Mouse (Mus musculus) thymus, adult 18-20 months (tissue): ENCODE measurements around the gene E030030I06Rik.
A peak's percentile ranks its signal among the peaks of the same experiment; 100 is the strongest.
"Not testable (repeated sequence)": the region's sequence is repeated elsewhere in the genome, so short reads cannot be mapped to it uniquely, and the experiment has no call there.

Source experiments
- DNase-seq, 2 experiments: peaks; one replicate each; pipeline ENCODE4 v3.0.0; 2022; ENCODE audit warnings: mixed read lengths in 2 of 2

Gene E030030I06Rik

DNA sequence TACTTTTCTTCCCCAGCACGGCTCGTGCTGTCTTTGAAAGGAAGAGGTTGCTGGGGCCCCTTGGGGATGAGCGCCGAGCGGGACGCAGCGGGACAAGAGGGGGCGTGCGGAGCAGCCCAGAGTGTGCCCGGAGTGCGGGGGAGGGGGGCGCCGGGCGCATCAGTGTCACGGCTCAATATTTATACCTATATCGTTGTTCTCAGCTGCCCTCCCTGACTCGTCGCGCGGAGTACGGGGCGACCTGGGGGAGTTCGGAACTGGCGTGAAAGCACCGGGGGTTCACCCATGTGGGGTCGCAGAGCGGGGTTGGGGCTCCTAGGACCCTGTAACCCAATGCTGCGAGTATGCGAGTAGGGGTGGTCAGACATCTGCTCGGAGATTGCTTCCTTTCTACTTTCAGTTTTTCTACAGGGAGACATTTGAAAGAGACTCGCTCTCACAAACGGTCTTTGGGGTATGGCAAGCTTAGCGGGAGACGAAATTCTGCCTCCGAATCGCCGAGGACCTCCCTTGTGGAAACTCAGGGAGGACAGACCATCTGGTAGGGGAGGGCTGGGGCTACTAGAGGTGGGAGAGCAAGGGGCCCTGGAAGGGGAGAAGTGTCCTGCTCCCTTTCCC, at the start of gene E030030I06Rik:
Gene E030030I06Rik (minus strand): TSS at position 198 of the 618 bp plus-strand sequence.
- DNase-seq = no peak

DNA sequence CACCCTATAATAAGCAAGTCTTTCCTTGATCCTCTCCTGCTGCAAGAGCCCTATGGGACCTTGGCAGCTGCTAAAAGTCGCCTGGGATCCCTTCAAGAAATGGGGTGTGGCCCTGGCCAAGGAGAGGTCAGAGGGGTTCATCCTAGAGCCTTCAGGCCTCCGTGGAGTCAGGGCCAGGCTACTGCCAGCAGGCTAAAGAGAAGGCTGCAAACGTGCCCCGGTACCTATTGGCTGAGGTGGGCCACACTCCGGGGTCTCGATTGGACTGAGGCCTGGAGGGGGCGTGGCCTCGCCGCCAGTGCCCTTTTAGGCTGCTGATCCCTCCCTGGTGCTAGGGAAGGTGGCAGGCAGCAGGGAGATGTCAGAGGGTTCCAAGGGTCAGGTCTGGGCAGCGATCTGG, 42.0 kb upstream of the E030030I06Rik start:
- not testable (repeated sequence) for DNase-seq

DNA sequence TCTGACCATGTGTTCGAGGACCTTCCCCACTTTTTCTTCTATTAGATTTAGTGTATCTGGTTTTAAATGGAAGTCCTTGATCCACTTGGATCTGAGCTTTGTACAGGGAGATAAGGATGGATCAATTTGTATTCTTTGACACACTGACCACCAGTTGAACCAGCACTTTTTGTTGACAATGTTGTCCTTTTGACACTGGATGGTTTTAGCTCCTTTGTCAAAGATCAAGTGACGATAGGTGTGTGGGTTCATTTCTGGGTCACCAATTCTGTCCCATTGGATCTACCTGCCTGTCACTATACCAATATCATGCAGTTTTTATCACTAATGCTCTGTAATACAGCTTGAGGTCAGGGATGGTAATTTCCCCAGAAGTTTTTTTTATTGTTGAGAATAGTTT, 27.4 kb upstream of the E030030I06Rik start:
- DNase-seq = not testable (repeated sequence)

DNA sequence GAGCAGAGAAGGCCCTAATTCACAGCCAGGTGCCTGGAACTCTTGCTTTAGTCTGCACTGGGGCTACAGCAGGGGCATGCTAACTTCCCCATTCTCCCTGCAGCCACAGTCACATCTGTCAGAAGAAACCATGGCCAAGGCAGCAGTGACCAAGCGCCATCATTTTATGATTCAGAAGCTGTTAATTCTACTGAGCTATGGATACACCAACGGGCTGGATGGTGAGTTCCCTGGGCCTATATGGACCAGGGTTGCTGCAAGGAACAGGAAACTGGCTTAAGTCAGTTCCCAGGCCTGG, 25.1 kb upstream of the E030030I06Rik start:
- DNase-seq = not testable (repeated sequence)

DNA sequence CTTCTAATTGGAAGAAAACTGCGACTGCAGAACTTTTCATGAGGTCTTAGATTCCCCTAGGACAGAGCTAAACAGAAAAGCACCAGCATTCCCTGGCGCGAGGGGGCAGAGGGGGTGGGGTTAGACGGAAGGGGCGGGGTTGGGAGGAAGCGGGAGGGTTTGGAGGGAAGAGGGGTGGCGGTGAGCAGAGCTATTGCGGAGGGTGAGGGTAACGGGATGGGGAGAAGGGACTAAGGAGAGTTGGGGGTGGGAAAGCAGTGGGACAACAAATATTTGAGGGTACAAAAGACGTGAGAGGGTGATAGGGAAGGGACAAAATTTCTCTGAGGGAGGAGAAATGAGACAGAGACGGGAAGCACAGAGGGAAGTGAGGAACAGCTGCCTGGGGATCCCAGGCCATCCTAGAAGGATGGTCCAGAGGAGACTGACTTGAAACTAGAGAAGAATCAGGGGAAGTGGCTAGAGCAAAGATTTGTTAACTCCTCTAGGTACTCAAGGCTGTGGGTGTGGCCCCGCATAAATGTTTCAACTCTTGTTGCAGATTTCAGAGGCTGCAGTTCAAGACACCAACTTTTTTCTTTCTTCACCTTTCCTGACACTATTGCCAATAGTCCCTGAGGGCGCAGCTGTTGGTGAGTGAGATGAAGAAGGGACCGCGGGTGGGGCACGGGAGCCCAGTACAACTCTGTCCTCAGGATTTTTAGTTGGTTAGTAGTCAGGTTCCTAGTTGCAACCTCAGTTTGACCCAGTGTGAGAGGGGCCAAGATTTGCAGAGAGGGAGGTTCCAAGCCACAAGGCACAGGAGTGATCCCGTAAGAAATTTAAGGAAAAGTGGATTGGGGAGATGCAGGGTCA, 24.5 kb upstream of the E030030I06Rik start:
- DNase-seq = not testable (repeated sequence)

DNA sequence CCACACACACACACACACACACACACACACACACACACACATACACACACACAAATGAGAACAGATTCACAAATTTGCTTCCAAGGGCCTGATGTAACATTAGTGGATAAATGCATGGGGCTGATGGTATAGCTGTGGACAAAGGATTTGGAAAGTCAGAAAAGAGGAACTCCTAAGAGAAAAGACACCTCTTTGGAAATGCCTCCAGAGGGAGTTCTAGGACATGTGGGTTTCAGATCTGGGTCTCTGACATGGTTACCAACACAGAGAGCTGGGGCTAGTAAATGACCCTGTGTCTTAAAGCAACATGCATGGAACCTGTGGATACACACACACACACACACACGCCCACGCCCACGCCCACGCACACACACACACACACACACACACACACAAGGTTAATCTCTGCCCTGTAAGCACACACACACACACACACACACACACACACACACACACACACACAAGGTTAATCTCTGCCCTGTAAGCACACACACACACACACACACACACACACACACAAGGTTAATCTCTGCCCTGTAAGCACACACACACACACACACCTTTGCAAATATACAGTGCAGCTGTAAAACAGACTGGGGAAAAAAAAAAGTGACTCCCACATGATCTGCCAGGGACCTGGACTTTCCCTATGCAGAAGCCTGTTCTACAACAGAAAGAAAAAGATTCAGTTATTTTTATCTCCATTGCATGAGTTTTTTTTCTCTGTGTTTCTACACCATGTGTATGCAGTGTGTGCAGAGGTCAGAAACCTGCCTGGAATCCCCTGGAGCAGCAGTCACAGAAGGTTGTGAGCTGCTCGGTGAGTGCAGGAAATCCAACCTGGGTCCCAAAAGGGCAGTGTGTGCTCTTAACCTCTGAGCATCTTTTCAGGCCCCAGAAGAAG, 23.6 kb upstream of the E030030I06Rik start:
- DNase-seq = not testable (repeated sequence)

DNA sequence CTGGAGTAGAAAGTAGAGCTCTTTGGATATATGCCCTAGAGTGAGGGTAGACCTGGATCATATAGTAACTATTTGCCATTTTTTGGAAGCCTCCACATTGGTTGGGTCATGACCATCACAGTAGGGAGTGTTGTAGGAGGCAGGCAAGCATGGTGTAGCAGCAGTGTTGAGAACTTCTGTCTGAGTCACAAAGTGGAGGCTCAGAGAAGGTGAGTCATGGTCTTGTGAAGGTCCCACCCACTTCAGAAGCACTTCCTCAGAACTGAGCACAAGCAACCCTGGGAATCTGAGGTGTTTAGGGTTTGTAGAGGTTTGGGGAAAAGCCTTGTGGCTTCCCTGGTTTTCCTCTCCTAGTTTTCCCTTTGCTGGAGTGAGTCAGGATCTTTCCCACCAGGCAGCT, 20.0 kb upstream of the E030030I06Rik start:
- not testable (repeated sequence) for DNase-seq

DNA sequence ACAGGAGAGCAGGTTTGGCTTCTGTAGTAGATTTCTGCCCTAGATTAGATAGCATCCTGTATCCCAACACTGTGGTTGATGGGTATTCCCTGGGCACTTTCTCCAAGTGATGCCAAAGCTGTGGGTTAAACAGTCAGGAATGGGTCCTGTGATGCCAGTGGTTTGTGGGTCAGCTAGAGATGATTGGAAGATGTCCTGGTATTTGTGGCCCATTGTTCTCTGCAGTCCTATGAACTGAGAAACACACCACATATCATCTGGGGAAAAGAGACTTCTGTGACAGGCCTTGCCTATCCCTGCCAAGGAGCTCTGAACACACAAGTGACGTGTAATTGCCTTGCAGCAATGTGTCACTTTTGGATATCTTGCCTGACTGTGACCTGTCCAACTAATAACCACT, 18.0 kb upstream of the E030030I06Rik start:
- DNase-seq = not testable (repeated sequence)

DNA sequence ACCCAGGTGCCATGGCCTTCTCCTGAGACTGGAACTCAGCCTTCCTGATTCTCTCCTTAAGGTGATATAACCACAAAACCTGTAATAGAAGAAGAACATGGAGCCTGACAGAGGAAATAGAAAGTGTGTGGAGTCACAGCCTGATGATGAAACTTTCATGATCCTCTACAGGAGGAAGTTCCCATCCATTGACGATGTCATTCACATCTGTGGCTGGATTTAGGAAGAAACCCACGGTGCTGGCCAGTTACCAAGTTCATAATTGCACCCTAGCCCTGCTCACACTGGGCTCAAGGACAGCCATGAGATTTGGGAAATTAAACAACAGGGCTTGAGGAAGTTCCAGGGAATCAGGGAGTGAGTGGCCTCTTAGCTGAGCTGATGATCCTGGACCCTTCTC, 17.0 kb upstream of the E030030I06Rik start:
- not testable (repeated sequence) for DNase-seq

DNA sequence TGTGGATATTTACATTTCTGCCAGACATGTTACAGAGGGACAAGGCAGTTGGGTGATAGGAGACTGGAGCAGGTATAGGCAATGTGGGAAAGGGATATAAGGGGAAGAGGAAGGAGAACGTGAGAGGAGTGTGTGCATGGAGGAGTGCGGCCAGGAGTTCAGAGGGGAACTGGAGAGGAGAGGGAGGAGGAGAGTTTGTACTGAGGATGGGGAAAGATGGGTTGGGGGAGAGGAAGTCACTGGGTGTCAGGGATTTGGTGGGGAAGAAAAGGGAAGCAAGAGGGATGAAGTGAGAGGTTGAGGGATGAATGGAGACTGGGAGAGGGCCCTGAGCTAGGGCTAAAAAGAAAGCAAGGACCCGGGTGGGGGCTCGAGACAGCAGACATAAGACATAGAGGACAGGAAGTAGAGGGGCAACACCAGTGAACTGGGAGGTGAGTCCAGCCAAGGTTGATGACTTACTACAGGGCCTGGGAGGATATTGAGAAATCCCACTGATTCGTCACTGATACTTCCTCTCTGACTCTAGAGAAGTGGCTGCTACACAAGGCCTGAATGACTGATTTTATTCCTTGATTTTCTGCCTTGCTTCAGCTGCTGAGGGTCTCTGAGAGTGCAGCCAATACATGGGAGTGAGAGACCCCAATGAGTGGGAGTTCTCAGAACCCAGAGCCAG, 16.4 kb upstream of the E030030I06Rik start:
- DNase-seq = not testable (repeated sequence)

DNA sequence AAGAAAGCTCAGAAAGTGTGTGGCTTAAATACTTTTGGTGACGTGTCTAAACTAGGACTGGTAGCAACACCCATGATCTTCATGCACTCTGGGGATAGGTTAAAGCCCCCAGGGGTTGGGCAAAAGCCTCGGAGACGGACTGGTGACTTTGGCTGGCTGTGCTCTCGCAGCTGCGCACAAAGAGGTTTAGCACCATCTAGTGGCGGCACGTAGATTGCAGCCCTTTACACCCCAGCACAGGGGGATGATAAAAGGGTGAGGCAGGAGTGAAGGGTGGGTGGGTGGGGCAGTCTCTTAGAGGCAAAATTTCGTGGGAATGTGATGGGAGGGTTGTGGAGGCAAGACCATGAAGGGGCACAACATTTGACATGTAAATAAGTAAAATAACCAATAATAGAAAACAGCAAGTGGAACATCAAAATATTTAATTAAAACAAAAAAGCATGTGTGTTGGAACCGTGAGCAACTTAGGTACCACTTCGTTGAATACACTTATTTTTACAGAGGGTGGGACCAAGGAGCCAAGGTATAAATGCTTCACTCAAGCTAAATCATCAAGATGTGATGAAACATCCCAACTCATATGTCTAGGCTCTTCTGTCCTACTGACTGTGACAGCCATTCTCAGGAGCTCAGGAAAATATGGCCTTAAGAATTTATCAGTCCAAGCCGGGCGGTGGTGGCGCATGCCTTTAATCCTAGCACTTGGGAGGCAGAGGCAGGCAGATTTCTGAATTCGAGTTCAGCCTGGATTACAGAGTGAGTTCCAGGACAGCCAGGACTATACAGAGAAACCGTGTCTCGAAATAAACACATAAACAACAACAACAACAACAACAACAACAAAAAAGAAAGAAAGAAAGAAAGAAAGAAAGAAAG, 14.9 kb upstream of the E030030I06Rik start:
- peak; percentile 29 to 31 for DNase-seq

DNA sequence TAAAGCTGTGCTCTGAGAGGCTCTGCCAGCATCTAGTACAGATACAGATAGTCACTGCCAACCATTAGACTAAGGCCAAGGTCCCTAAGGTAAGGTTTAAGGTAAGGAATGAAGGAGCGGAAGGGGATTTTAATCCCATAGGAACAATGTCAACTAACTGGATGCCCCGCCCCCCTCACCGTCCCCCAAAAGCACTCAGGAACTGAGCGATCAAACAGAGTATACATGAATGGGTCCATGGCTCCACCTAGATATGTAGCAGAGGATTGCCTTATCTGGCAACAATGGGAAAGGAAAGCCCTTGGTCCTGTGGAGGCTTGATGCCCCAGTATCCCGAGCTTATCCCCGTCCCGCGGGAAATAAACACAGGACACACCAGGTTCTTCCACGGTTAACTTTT, 14.2 kb upstream of the E030030I06Rik start:
- DNase-seq = not testable (repeated sequence)

DNA sequence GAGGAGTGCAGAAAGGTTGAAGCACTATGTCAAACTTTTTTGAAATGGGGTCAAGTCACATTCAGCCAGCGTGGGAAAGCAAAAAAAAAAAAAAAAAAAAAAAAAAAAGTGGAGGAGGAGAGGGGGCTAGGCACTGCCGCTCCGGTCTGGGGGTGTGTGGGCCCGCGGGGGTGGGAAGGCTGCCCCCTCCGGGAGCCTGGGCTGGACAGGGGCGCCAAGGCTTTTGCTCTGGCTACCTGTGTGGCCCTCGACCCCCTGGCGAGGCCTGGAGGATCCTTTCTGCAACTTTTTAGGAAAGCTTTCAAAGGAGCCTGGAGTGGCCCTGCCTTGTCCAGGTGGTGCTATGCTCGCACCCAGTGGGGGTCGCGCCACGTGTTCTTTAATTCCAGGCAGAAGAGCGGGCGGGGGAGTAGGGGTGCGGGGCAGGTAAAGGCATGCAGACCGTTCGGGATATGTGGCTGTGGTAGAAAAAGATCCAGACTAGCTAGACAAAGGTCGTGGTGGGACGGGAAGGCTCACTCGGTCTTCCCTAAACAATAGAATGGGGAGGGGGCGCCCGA, 10.6 kb upstream of the E030030I06Rik start:
- DNase-seq = no peak

DNA sequence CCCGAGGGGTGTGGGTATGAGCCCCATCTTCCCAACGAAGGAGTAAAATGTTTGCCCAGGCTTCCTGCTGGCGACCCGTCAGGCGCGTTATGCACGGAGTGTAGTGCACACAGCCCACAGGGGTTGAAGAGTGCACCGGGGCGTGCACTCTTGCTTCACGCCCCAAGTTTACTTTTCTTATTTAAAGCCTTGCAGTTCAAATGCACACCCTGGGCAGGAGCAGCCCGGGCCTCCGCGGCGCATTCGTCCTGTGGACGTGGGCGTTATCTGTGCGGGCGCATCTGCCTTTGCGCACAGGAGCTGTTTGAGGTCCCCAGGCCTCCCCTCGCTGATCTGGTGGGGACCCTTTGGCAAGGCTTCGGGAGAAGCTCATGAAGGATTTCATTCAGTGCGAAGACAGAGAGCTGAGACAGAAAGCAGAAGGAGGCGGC, 10.1 kb upstream of the E030030I06Rik start:
- DNase-seq = no peak

DNA sequence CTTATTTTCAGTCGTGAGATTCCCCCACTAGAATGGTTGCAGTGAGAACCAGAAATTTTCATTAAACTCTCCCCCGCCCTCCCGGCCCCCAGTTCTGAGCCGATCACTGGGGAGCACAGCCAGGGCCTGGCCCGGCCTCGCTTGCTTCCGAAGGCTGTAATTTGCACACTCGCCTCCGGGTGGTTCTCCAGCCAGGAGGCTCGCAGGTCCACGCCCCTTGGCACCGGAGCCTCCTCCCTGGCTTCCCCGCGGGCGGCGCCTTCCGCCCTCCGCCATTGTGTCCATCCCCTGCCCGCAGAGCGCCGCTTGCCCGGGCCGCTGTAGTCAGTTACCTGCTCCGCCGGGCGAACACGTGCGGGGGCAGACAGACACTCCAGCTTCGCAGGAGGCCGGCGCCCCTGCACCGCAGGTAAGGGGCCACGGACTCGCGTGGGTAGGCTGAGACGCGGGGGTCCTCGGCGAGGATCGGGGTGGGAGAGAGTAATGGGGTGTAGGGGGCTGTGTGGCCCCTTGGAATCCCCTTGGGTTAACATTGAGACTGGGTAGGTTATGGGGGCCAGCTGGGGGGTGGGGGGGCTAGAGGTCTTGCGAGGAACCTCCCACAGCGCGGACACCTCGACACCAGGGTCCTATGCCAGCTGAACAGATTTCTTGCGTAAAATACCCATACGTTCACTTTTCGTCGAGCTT, 9.4 kb upstream of the E030030I06Rik start, which contains the start of the genes Raet1e and H60b:
Gene Raet1e (plus strand): TSS at position 260 of the 690 bp plus-strand sequence.
Gene H60b (plus strand): TSS at position 277 of the 690 bp plus-strand sequence.
- DNase-seq = not testable (repeated sequence)

DNA sequence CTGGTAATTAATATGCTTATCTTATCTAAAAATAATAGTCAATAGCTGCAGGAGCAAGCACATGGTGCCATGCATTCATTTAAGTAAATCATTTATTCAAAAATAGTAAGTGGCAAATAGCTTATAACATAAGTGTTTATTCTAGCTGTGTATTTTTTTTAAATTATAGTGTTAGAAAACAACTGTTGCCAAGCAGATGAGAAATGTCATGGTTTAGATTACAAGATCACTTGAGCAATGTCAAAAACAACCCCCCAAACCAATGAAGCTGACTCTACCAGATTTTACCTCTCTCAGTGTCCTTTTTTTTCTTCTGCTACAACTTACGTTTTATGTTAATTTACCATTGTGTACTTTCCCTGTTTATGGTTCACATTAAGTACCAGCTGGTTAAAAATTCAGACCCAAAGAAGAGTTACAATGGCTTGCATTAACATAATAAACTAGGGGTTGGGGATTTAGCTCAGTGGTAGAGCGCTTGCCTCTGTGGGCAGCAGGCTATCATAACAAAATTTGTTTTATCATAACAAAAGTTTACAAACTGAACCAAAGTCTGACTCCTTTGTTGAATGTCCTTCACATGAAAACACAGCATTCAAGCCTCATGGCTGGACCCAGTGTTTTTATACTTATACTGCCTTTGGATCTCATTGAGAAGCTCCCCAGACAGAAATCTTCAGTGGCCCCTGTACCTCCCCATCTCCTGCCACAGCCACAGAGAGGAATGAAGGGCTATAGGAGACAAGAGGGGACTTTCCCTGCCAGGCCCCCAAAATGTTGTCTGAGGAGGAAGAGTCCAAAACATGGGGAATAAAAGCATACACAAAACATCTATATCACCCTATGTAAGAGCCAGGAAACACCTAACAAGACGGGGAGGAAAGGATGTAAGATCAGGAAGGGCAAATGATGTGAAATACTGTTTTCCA, 6.1 kb upstream of the E030030I06Rik start:
- DNase-seq = no peak

DNA sequence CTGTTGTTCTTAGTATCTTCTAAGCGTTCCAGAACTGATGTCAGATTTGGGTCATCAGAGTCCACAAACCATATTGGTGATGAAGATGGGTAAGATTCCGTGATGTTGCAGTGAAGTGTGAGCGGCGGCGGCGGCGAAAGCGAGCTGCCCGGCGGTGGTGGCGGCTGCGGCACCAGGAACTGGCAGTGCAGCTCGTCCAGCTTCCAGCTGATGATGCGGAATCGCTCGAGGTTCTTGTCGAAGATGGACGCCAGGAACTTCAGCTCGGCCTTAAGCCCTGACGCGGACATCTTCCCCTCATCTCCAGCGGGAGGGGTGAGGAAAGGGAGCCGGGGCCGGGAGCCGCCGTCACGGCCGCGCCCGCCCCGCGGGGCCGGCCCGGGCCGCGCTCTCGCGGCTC, 5.1 kb upstream of the E030030I06Rik start:
- not testable (repeated sequence) for DNase-seq

DNA sequence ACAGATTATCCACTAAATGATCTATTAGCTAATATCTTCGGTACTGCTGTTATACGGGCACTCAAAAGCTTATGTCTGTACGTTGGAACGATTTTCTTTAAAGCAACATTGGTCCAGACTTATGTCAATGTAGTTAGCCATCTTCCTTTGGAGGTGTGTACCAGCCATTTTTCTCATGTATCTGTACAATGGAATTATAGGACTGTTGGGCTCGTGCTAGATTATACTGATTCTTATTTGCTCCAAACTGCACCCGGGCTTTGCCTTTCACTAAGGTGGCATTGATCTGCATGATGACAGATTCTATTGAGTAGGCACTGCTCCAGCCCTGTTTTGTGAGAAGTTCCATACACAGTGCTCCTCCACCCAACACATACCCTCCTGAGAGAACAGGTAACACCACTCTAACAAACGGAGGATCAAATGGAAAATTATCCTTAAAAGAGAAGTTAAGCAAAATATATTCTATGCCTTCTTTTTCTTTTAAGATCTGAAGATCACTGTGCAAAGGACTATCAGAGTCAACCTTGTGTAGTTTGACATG, 4.1 kb upstream of the E030030I06Rik start:
- DNase-seq = not testable (repeated sequence)
